Mouse (Mus musculus) liver, embryonic 14 days (tissue): ENCODE measurements around the gene Gm5416. TPM values are rescaled to one million over a fixed set of nuclear protein-coding genes. Genes with fewer than 3 reads are reported as not detected.

Experiments used
- polyA plus RNA-seq: library from polyadenylated mRNA; depleted of rRNA; stranded (reverse); fragments of >200 nt; gene quantifications from 2 replicates; pipeline ENCODE4 v1.2.3, GENCODE M21; 2012; rRNA removed

The Gm5416 gene
- polyA plus RNA-seq = 0.40 and 1.3 TPM in 2 replicates

DNA sequence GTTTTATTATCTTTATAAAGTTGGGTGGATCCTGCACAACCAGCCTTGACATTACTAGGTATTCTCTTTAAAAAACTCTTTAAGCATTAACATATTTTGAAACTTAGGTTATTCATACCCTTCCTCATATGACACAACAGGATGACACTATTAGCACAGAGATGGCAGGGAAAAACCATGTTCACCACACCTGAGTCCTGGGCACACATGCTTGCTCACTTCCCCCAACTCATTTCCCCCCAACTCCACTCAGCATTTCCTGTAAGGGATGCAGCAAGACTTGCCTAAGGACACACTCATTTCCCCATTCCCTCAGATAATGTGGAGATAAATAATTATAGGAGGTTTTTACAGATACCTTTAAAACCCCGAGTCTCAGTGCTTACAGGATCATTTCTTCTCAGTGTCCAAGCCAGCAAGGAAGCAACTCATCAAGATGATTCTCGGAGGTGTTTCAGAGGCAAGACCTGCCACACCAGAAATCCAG, at the start of gene Gm5416:
TSS of gene Gm5416 (plus strand) at position 437 of the 487 bp plus-strand sequence.

DNA sequence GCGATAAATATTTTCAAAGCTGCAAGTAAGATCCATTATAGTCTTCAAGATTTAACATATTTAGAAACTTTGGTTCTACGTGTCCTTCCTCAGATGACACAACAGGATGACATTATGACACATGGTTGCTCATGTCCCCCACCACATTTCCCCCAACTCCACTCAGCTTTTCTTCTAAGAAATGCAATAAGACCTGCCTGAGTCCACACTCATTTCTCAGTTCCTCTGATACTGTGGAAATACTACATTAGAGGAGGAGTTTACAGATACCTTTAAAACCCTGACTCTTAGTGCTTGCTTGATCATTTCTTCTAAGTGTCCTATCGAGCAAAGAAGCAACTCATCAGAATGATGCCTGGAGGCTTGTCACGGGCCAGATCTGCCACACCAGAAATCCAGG, 26.3 kb upstream of the Gm5416 start, which contains the start of gene Gm5483:
TSS of gene Gm5483 (plus strand) at position 301 of the 400 bp plus-strand sequence.

DNA sequence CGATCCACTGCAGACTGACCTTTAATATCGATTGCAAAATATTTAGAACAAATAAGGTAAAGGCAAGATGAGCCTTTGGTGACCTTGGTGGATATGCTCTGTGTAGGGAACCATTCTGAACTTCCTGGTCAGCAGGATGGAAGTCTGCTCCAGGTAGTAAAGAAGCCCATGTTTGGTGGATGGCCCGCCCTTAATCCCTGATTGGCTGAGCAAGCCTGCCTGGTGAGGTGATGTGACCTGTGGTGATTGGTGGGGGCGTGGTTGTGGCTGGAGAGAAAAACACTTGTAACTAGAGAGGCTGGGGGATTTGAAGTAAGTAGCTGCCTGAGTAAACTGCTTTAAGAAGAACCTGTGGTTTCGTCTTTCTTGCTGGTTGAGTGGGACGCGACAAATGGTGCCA, 11.0 kb downstream of the Gm5416 start, which contains the start of gene 2010005H15Rik:
TSS of gene 2010005H15Rik (plus strand) at position 301 of the 400 bp plus-strand sequence.

Other genes starting within 250 kb of the Gm5416 start
- gene Kpna1, start 231.7 kb upstream of the Gm5416 start, polyA plus RNA-seq = 11.1 and 13.5 TPM in 2 replicates
- 2.2 and 2.3 TPM in 2 replicates for gene Wdr5b, start 169.2 kb upstream of the Gm5416 start, polyA plus RNA-seq
- 77.8 TPM in 2 replicates for gene Fam162a, start 138.8 kb upstream of the Gm5416 start, polyA plus RNA-seq
- 63.0 and 68.6 TPM in 2 replicates for gene Ccdc58, start 138.7 kb upstream of the Gm5416 start, polyA plus RNA-seq
- gene Csta1, start 79.2 kb upstream of the Gm5416 start, polyA plus RNA-seq = not detected in 2 replicates
- gene Stfa2l1, start 53.6 kb upstream of the Gm5416 start, polyA plus RNA-seq = 29.8 and 44.8 TPM in 2 replicates
- 78.4 and 119 TPM in 2 replicates for gene Gm5483, start 26.2 kb upstream of the Gm5416 start, polyA plus RNA-seq
- gene 2010005H15Rik, start 11.1 kb downstream of the Gm5416 start, polyA plus RNA-seq = 2.1 and 2.8 TPM in 2 replicates
- gene Stfa1, start 66.5 kb downstream of the Gm5416 start, polyA plus RNA-seq = 108 and 154 TPM in 2 replicates
- 0.25 and 0.39 TPM in 2 replicates for gene BC117090, start 123.9 kb downstream of the Gm5416 start, polyA plus RNA-seq
- gene BC100530, start 157.3 kb downstream of the Gm5416 start, polyA plus RNA-seq = 81.1 and 121 TPM in 2 replicates
- 10.6 and 15.7 TPM in 2 replicates for gene Stfa2, start 198.1 kb downstream of the Gm5416 start, polyA plus RNA-seq
- gene Stfa3, start 245.0 kb downstream of the Gm5416 start, polyA plus RNA-seq = 31.3 and 50.9 TPM in 2 replicates